In genomic region chr9:36795556-36795955, GRCm38 (mm10) we compare ENCODE assay signal across 9 mouse cellular contexts. TPM values are rescaled to one million over a fixed set of nuclear protein-coding genes. Genes with fewer than 3 reads are reported as not detected.
DNase-seq lines count a peak whose midpoint lies in the region; ATAC-seq and TF ChIP-seq lines count a peak whose summit lies in the region.
"Had no signal": no experiment of that assay in that cellular context is flagged by ENCODE, and none has a peak within 500 bp of the region (broad histone marks: within the 10 kb centered on the region; RNA-seq: fewer than 3 reads in every experiment).

No protein-coding gene starts in this region.

- no peak for ATAC-seq in liver, embryonic 11.5 days (replicated peaks; ENCODE audit: low FRiP score)
- ATAC-seq in forebrain, embryonic 13.5 days: no peak
- ATAC-seq in midbrain, embryonic 16.5 days: no peak

- no peak overlapping the region for H3K27ac ChIP-seq in liver, adult 2 months (replicated peaks; ENCODE audit: insufficient read depth, low read depth, low read length)
- H3K27ac ChIP-seq in liver, embryonic 11.5 days (ENCODE audit: low read depth, low read length): no peak overlapping the region
- no peak overlapping the region for H3K27ac ChIP-seq in forebrain, embryonic 13.5 days
- H3K27ac ChIP-seq in midbrain, embryonic 16.5 days (ENCODE audit: low read length): no peak overlapping the region

- H3K4me2 ChIP-seq in liver, embryonic 11.5 days: no peak overlapping the region; the same call in 1 of the 2 replicates
- peak overlapping the region; percentile 91 for H3K4me2 ChIP-seq in forebrain, embryonic 13.5 days
- peak overlapping the region; percentile 88; the same call in 1 of the 2 replicates for H3K4me2 ChIP-seq in midbrain, embryonic 16.5 days (ENCODE audit: low read length)

- H3K79me2 ChIP-seq in liver, adult 2 months (ENCODE audit: control insufficient read depth, insufficient read depth, low read length): peaks cover 12% of the 10 kb centered on the region

- H3K9me3 ChIP-seq in liver, embryonic 11.5 days (ENCODE audit: control insufficient read depth, low read length): no peaks in the 10 kb centered on the region
- H3K9me3 ChIP-seq in forebrain, embryonic 13.5 days (replicated peaks): no peaks in the 10 kb centered on the region
- no peaks in the 10 kb centered on the region for H3K9me3 ChIP-seq in midbrain, embryonic 16.5 days (replicated peaks; ENCODE audit: control insufficient read depth, low read length, poor library complexity, severe bottlenecking)

- H3K9ac ChIP-seq in liver, adult 2 months (ENCODE audit: low read depth, low read length): no peak overlapping the region
- no peak overlapping the region for H3K9ac ChIP-seq in liver, embryonic 11.5 days (ENCODE audit: low read depth, low read length)
- H3K9ac ChIP-seq in forebrain, embryonic 13.5 days: no peak overlapping the region
- no peak overlapping the region for H3K9ac ChIP-seq in midbrain, embryonic 16.5 days (ENCODE audit: low read depth, low read length)

- TF ChIP-seq CTCF in liver, adult 2 months (IDR thresholded peaks at IDR 0.05; ENCODE audit: low read depth, low read length): no peak

- peaks cover 13% of the 10 kb centered on the region for H3K36me3 ChIP-seq in liver, adult 2 months (ENCODE audit: control insufficient read depth, insufficient read depth, low read length)
- H3K36me3 ChIP-seq in liver, embryonic 11.5 days (ENCODE audit: control insufficient read depth, insufficient read depth, low read length): peaks cover 8% of the 10 kb centered on the region; the same call in 1 of the 2 replicates
- H3K36me3 ChIP-seq in forebrain, embryonic 13.5 days (ENCODE audit: poor library complexity, severe bottlenecking): peaks cover 22% of the 10 kb centered on the region
- 0 out of 2 replicates have a peak, but pooled peaks cover 2% of the 10 kb centered on the region for H3K36me3 ChIP-seq in midbrain, embryonic 16.5 days (ENCODE audit: control insufficient read depth, insufficient read depth, low read length)

- peak; percentile 51 for DNase-seq in adrenal gland, postnatal 10 days
- no peak for DNase-seq in adrenal gland, postnatal 4 days (ENCODE audit: low spot score in 2 of 2)
- peak; percentile 89 for DNase-seq in liver, adult 2 months (ENCODE audit: extremely low read depth, low read depth, low spot score)
- no peak for DNase-seq in liver, embryonic 11.5 days (ENCODE audit: low spot score)
- no peak for DNase-seq in left cerebral cortex, adult 8-10 months (ENCODE audit: low spot score in 2 of 2)
- DNase-seq in retina, embryonic 14.5 days (ENCODE audit: low spot score): no peak
- DNase-seq: B cell, adult 2 months had no signal

- H3K4me1 ChIP-seq in liver, adult 2 months (ENCODE audit: control insufficient read depth, insufficient read depth, low read length): peaks cover 25% of the 10 kb centered on the region
- peaks cover 7% of the 10 kb centered on the region; the same call in 1 of the 2 replicates for H3K4me1 ChIP-seq in liver, embryonic 11.5 days (replicated peaks; ENCODE audit: control insufficient read depth, insufficient read depth, low read length)
- peaks cover 24% of the 10 kb centered on the region for H3K4me1 ChIP-seq in forebrain, embryonic 13.5 days
- peaks cover 29% of the 10 kb centered on the region for H3K4me1 ChIP-seq in midbrain, embryonic 16.5 days (ENCODE audit: control insufficient read depth, insufficient read depth, low read length)

- no peak for TF ChIP-seq POLR2A in liver, adult 2 months (IDR thresholded peaks at IDR 0.05; ENCODE audit: extremely low read depth, insufficient read depth, low read length)

- peak overlapping the region; percentile 29; the same call in 1 of the 2 replicates for H3K4me3 ChIP-seq in liver, adult 2 months (ENCODE audit: insufficient read depth, low read depth, low read length)
- H3K4me3 ChIP-seq in liver, embryonic 11.5 days (ENCODE audit: low read depth, low read length): no peak overlapping the region
- H3K4me3 ChIP-seq in forebrain, embryonic 13.5 days: peak overlapping the region; percentile 95; the same call in 1 of the 2 replicates
- no peak overlapping the region for H3K4me3 ChIP-seq in midbrain, embryonic 16.5 days (ENCODE audit: low read depth, low read length)

- WGBS in liver, adult 2 months: 18% methylated on average over 1 of the region's 1 CpGs
- WGBS in liver, embryonic 11.5 days: 83% methylated on average over 1 of the region's 1 CpGs
- WGBS in forebrain, embryonic 13.5 days: 93% methylated on average over 1 of the region's 1 CpGs
- WGBS in midbrain, embryonic 16.5 days: 91% methylated on average over 1 of the region's 1 CpGs

- H3K27me3 ChIP-seq in liver, adult 2 months (ENCODE audit: control insufficient read depth, insufficient read depth, low read length): no peaks in the 10 kb centered on the region
- H3K27me3 ChIP-seq in liver, embryonic 11.5 days (replicated peaks; ENCODE audit: control insufficient read depth, insufficient read depth, low read length): no peaks in the 10 kb centered on the region
- no peaks in the 10 kb centered on the region for H3K27me3 ChIP-seq in forebrain, embryonic 13.5 days
- no peaks in the 10 kb centered on the region for H3K27me3 ChIP-seq in midbrain, embryonic 16.5 days (ENCODE audit: control insufficient read depth, insufficient read depth, low read depth, low read length)

RNA-seq across cellular contexts. Expression of gene Ei24, which starts 1.6 kb away (rescaled TPM):
- total RNA-seq in adrenal gland, postnatal 10 days (2021): 100 to 1,000 TPM; 153 to 177 TPM
- total RNA-seq in adrenal gland, postnatal 4 days (2021): 100 to 1,000 TPM; 117 to 119 TPM
- total RNA-seq in liver, adult 2 months (2014; rRNA removed): 142 and 144 TPM in 2 replicates
- 129 and 260 TPM in 2 replicates for polyA plus RNA-seq in liver, adult 2 months (2012; rRNA removed)
- polyA plus RNA-seq in liver, embryonic 11.5 days (2014; fragmentation: Nextera tagmentation; extraction: Ambion mirVana): 39.4 and 45.0 TPM in 2 replicates
- polyA plus RNA-seq in forebrain, embryonic 13.5 days (2015; fragmentation: Nextera tagmentation; extraction: Ambion mirVana): 105 and 112 TPM in 2 replicates
- 118 and 120 TPM in 2 replicates for polyA plus RNA-seq in midbrain, embryonic 16.5 days (2015; fragmentation: Nextera tagmentation; extraction: Ambion mirVana)
- total RNA-seq in left cerebral cortex, adult 8-10 months (2022): 100 to 1,000 TPM in 3 of 4 experiments, 10 to 100 TPM in 1; 92.1 to 109 (median 103) TPM

RNA-seq across cellular contexts. Expression of gene Fez1, which starts 26.1 kb away (rescaled TPM):
- total RNA-seq in adrenal gland, postnatal 10 days (2021): 1 to 10 TPM; 7.6 to 9.3 TPM
- 10 to 100 TPM; 12.0 to 12.8 TPM for total RNA-seq in adrenal gland, postnatal 4 days (2021)
- 0.13 and 0.65 TPM in 2 replicates for total RNA-seq in liver, adult 2 months (2014; rRNA removed)
- polyA plus RNA-seq in liver, adult 2 months (2012; rRNA removed): 0.12 TPM in 1 of 2 replicates, not detected in the other
- polyA plus RNA-seq in liver, embryonic 11.5 days (2014; fragmentation: Nextera tagmentation; extraction: Ambion mirVana): 2.7 and 3.2 TPM in 2 replicates
- polyA plus RNA-seq in forebrain, embryonic 13.5 days (2015; fragmentation: Nextera tagmentation; extraction: Ambion mirVana): 601 and 607 TPM in 2 replicates
- polyA plus RNA-seq in midbrain, embryonic 16.5 days (2015; fragmentation: Nextera tagmentation; extraction: Ambion mirVana): 612 and 638 TPM in 2 replicates
- total RNA-seq in left cerebral cortex, adult 8-10 months (2022): 100 to 1,000 TPM; 256 to 280 (median 266) TPM

RNA-seq across cellular contexts. Expression of gene Stt3a, which starts 28.1 kb away (rescaled TPM):
- 100 to 1,000 TPM; 222 to 235 TPM for total RNA-seq in adrenal gland, postnatal 10 days (2021)
- total RNA-seq in adrenal gland, postnatal 4 days (2021): 100 to 1,000 TPM; 256 to 282 TPM
- total RNA-seq in liver, adult 2 months (2014; rRNA removed): 135 and 198 TPM in 2 replicates
- 129 and 135 TPM in 2 replicates for polyA plus RNA-seq in liver, adult 2 months (2012; rRNA removed)
- polyA plus RNA-seq in liver, embryonic 11.5 days (2014; fragmentation: Nextera tagmentation; extraction: Ambion mirVana): 296 and 315 TPM in 2 replicates
- polyA plus RNA-seq in forebrain, embryonic 13.5 days (2015; fragmentation: Nextera tagmentation; extraction: Ambion mirVana): 104 and 117 TPM in 2 replicates
- 85.1 and 89.0 TPM in 2 replicates for polyA plus RNA-seq in midbrain, embryonic 16.5 days (2015; fragmentation: Nextera tagmentation; extraction: Ambion mirVana)
- 10 to 100 TPM; 69.1 to 89.1 (median 74.0) TPM for total RNA-seq in left cerebral cortex, adult 8-10 months (2022)

Comparison
In these comparisons a context has a peak if more than half of its experiments do, and no peak if none do; other contexts are left out.
1. DNase-seq: peak in adrenal gland, postnatal 10 days (single experiment) and liver, adult 2 months (single experiment); none in adrenal gland, postnatal 4 days (0 of 2), liver, embryonic 11.5 days (single experiment), left cerebral cortex, adult 8-10 months (0 of 2) and retina, embryonic 14.5 days (single experiment).
2. H3K4me3 ChIP-seq: peak in liver, adult 2 months (single experiment) and forebrain, embryonic 13.5 days (single experiment); none in liver, embryonic 11.5 days (single experiment) and midbrain, embryonic 16.5 days (single experiment).
3. RNA of gene Fez1, which starts 26.1 kb away (total RNA-seq): 256 to 280 TPM in left cerebral cortex, adult 8-10 months; 12.0 to 12.8 TPM in adrenal gland, postnatal 4 days, 7.6 to 9.3 TPM in adrenal gland, postnatal 10 days and 0.13 to 0.65 TPM in liver, adult 2 months; every median in the first group is over 10 times any median in the second.